Comparison of ENCODE assay signal across 10 mouse cellular contexts in the genomic region with DNA sequence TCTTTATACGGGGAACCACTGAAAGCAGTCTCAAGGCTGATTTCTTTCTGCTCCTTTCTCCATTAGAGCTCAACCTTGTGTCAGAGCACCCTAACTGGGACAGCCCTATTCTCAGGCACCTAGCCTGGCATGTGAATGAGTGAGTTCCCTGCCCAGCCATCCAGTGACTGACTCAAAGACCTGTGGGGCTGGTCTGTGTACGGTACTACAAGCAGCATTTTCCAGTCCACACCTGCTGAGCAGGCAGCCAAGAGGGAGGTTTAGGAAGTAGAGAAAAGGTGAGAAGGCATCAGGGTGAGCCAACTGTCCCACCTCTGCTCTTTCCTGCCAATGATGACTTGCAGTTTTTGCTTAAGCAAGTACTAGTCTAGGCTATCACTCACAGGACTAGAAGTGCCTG.
"Had no signal": no experiment of that assay in that cellular context is flagged by ENCODE, and none has a peak within 500 bp of the region (broad histone marks: within the 10 kb centered on the region; RNA-seq: fewer than 3 reads in every experiment).

No protein-coding gene starts in this region.

- ATAC-seq: hindbrain, postnatal 0 days; midbrain, embryonic 16.5 days had no signal

- H3K4me2 ChIP-seq: hindbrain, embryonic 13.5 days; limb, embryonic 15.5 days; midbrain, embryonic 12.5 days had no signal

- H3K36me3 ChIP-seq: hindbrain, embryonic 13.5 days; limb, embryonic 15.5 days; midbrain, embryonic 12.5 days had no signal

- H3K27me3 ChIP-seq: hindbrain, embryonic 13.5 days; limb, embryonic 15.5 days; midbrain, embryonic 12.5 days had no signal

- H3K4me3 ChIP-seq: hindbrain, embryonic 13.5 days; limb, embryonic 15.5 days; midbrain, embryonic 12.5 days had no signal

- H3K9me3 ChIP-seq: hindbrain, embryonic 13.5 days; limb, embryonic 15.5 days; midbrain, embryonic 12.5 days had no signal

- DNase-seq: layer of hippocampus, adult 9-11 months; layer of hippocampus, postnatal 36 days; right cerebral cortex, postnatal 14 days; thymus, postnatal 14 days had no signal

- H3K9ac ChIP-seq: hindbrain, embryonic 13.5 days; limb, embryonic 15.5 days; liver, embryonic 14.5 days; midbrain, embryonic 12.5 days had no signal

- H3K27ac ChIP-seq: hindbrain, embryonic 13.5 days; hindbrain, postnatal 0 days; limb, embryonic 15.5 days; liver, embryonic 14.5 days; midbrain, embryonic 12.5 days had no signal

- H3K4me1 ChIP-seq: hindbrain, embryonic 13.5 days; limb, embryonic 15.5 days; midbrain, embryonic 12.5 days had no signal
